Mouse (Mus musculus) limb, embryonic 14.5 days (tissue): ENCODE data around the gene Pfdn6. TPM values are rescaled to one million over a fixed set of nuclear protein-coding genes. Genes with fewer than 3 reads are reported as not detected.
"Not testable (repeated sequence)": the region's sequence is repeated elsewhere in the genome, so short reads cannot be mapped to it uniquely, and the experiment has no call there.

Experiments used
- ATAC-seq: fragments of 200-750 bp; cut with Nextera tagmentation; 2 replicates; pipeline ENCODE4 v1.8.0; 2017; ENCODE audit warnings: low read depth, moderate number of reproducible peaks, moderate TSS enrichment; ENCODE audit not compliant: low FRiP score
- DNase-seq: peaks from one replicate; pipeline ENCODE4 v3.0.0-alpha.2; 2015; ENCODE audit warnings: low spot score
- H3K27ac ChIP-seq: fragments of 300-500 bp; sonication (generic); replicated peaks from 2 replicates; pipeline ENCODE4 v1.5.1; 2014; ENCODE audit warnings: low read depth, mild to moderate bottlenecking, low read length, moderate library complexity, mixed read lengths
- H3K27me3 ChIP-seq: fragments of 300-500 bp; sonication (generic); 2 replicates; pipeline ENCODE4 v1.6.1; 2014; ENCODE audit warnings: low read length, mixed read lengths; ENCODE audit not compliant: control insufficient read depth, insufficient read depth
- H3K36me3 ChIP-seq: fragments of 300-500 bp; sonication (generic); 2 replicates; pipeline ENCODE4 v1.6.1; 2014; ENCODE audit warnings: mild to moderate bottlenecking, low read length, moderate library complexity, mixed read lengths; ENCODE audit not compliant: control insufficient read depth, insufficient read depth
- H3K4me1 ChIP-seq: fragments of 300-500 bp; sonication (generic); 2 replicates; pipeline ENCODE4 v1.6.1; 2014; ENCODE audit warnings: antibody characterized with exemption, low read length, mixed read lengths; ENCODE audit not compliant: control insufficient read depth, insufficient read depth
- H3K4me2 ChIP-seq: fragments of 300-500 bp; sonication (generic); replicated peaks from 2 replicates; pipeline ENCODE4 v1.6.1; 2014; ENCODE audit warnings: low read depth, mild to moderate bottlenecking, low read length, moderate library complexity; ENCODE audit not compliant: severe bottlenecking
- H3K4me3 ChIP-seq: fragments of 300-500 bp; sonication (generic); replicated peaks from 2 replicates; pipeline ENCODE4 v1.5.1; 2014; ENCODE audit warnings: low read length
- H3K9ac ChIP-seq: fragments of 300-500 bp; sonication (generic); 2 replicates; pipeline ENCODE4 v1.6.1; 2014; ENCODE audit warnings: mild to moderate bottlenecking, low read depth, low read length, moderate library complexity; ENCODE audit not compliant: severe bottlenecking
- H3K9me3 ChIP-seq: fragments of 300-500 bp; sonication (generic); 2 replicates; pipeline ENCODE4 v1.6.1; 2016; ENCODE audit warnings: low read length; ENCODE audit not compliant: control insufficient read depth
- POLR2A ChIP-seq: fragments of 200-500 bp; IDR thresholded peaks from 2 replicates; pipeline ENCODE4 v1.8.0; 2012; ENCODE audit warnings: inconsistent platforms, mild to moderate bottlenecking, moderate library complexity, borderline replicate concordance; ENCODE audit not compliant: insufficient read depth, insufficient read length; ENCODE audit errors: extremely low read depth
- WGBS: fragments of 180-500 bp; shearing (Covaris S2); extraction: QIAGEN DNeasy Blood & Tissue Kit; methylation state at CpG from one replicate; pipeline ENCODE4 v1.1.7; 2014; 5-methylcytosine and 5-hydroxymethylcytosine counted together
- polyA plus RNA-seq, 2 experiments: library from polyadenylated mRNA; depleted of rRNA in 1 of 2; stranded (reverse) in 1 of 2; unstranded in 1 of 2; fragments of >200 nt; fragmentation: Nextera tagmentation in 1 of 2; extraction: Ambion mirVana in 1 of 2; gene quantifications; 2 replicates each; pipeline versions ENCODE4 v1.2.1 to v1.2.3; 2012 to 2014

Pfdn6 gene
- polyA plus RNA-seq, 2 experiments, result 104 to 135 TPM

DNA sequence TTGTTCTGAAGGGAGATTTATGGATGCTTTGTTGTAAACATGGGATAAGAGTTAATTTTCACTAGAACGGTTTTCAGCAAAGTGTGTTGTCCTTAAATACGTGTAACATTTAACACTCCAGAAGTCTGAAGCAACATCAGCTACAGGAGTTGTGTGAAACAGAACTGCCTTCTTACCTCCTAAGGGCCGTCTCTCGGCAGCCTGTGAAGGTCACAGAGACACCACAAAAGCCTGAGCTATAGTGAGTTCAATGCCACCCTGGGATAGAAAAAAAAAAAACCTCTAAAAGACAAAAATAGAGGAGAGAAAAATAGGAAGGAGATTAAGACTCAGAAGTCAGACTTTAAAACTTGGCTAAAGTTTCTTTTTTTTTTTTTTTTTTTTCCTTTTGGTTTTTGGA lies 38.1 kb downstream of the Pfdn6 start:
- Histone ChIP-seq H3K27ac (no peak overlapping the region), H3K4me1 (no peaks in the 10 kb centered on the region), H3K36me3 (no peaks in the 10 kb centered on the region), H3K9ac (no peak overlapping the region), H3K4me2 (no peak overlapping the region), H3K4me3 (no peak overlapping the region), H3K9me3 (no peaks in the 10 kb centered on the region), H3K27me3 (no peaks in the 10 kb centered on the region)
- no peak for TF ChIP-seq POLR2A
- DNase-seq (no peak), ATAC-seq (no peak)
- 35% methylated on average over 4 of the region's 4 CpGs for WGBS

DNA sequence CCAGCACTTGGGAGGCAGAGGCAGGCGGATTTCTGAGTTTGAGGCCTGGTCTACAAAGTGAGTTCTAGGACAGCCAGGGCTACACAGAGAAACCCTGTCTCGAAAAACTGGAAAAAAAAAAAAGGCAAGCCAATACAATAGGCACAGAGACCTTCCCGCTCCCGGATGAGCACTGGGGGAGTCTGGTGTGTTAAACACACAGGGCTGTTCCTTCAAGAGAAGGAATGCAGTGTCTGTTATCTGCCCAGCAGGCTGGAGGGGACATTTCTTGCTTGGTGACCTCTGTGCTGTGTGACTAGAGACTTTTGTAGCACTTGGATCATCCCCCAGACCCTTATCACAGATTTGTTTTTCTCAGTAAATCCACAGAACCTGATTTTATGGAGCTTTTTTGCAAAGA lies 38.5 kb downstream of the Pfdn6 start:
- WGBS, result 64% methylated on average over 4 of the region's 4 CpGs
- no peak for ATAC-seq
- no peaks in the 10 kb centered on the region for H3K4me1 ChIP-seq
- H3K4me2 ChIP-seq, result no peak overlapping the region
- H3K36me3 ChIP-seq, result no peaks in the 10 kb centered on the region
- no peak overlapping the region for H3K27ac ChIP-seq
- DNase-seq, result no peak
- H3K9ac ChIP-seq, result no peak overlapping the region
- no peaks in the 10 kb centered on the region for H3K9me3 ChIP-seq
- H3K27me3 ChIP-seq, result no peaks in the 10 kb centered on the region
- no peak overlapping the region for H3K4me3 ChIP-seq
- TF ChIP-seq POLR2A, result no peak

DNA sequence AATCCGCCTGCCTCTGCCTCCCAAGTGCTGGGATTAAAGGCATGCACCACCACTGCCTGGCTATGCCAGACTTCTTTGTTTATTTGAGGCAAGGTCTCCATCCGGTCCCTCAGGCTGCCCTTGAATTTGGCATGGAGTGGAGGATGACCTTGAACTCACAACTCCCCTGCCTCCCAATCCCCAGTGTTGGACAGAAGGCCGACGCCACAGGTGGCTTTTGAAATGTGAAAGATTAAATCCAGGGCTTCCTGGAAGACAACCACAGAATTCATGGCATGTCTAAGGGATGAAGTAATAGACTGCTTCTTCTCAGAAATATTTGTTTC lies 39.2 kb downstream of the Pfdn6 start:
- TF ChIP-seq POLR2A, result no peak
- H3K4me2 ChIP-seq, result no peak overlapping the region
- WGBS, result 84% methylated on average over 4 of the region's 4 CpGs
- H3K9me3 ChIP-seq, result no peaks in the 10 kb centered on the region
- H3K4me1 ChIP-seq, result no peaks in the 10 kb centered on the region
- H3K36me3 ChIP-seq, result no peaks in the 10 kb centered on the region
- H3K9ac ChIP-seq, result no peak overlapping the region
- H3K4me3 ChIP-seq, result no peak overlapping the region
- ATAC-seq (no peak), DNase-seq (no peak)
- H3K27ac ChIP-seq, result no peak overlapping the region
- no peaks in the 10 kb centered on the region for H3K27me3 ChIP-seq

DNA sequence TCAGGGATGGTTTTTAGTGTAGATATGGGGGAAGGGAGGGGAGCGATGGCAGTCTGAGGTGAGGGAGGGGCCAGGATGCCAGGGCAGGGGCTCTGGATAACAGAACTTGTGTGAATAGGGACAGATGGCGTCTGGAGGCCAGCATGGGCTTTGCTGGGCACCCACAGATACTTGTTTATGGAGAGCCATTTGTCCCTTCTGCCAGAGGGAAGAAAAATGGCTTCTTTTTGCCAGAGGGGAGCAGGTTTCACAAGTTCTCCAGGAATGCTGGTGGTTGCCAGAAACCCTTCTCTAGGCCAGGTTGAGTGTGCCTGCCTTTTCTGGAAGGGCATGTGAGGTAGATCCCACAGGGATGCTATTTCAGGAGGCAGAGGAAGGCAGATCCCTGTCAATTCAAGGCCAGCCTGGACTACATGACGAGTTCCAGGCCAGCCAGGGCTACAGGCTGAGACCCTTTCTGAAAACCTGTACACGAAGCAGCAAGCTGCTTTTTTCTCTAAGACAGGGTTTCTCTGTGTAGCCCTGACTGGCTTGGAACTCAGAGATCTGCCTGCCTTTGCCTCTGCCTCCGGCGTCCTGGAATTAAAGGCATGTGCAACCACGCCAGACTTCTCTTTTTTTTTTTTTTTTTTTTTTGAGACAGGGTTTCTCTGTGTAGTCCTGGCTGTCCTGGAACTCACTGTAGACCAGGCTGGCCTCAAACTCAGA lies 39.7 kb downstream of the Pfdn6 start:
- Histone ChIP-seq H3K36me3 (no peaks in the 10 kb centered on the region), H3K9ac (no peak overlapping the region), H3K27me3 (no peaks in the 10 kb centered on the region), H3K4me3 (no peak overlapping the region), H3K4me1 (no peaks in the 10 kb centered on the region), H3K27ac (no peak overlapping the region), H3K4me2 (no peak overlapping the region), H3K9me3 (no peaks in the 10 kb centered on the region)
- no peak for TF ChIP-seq POLR2A
- no peak for ATAC-seq
- DNase-seq, result no peak
- WGBS, result 50% methylated on average over 7 of the region's 7 CpGs

DNA sequence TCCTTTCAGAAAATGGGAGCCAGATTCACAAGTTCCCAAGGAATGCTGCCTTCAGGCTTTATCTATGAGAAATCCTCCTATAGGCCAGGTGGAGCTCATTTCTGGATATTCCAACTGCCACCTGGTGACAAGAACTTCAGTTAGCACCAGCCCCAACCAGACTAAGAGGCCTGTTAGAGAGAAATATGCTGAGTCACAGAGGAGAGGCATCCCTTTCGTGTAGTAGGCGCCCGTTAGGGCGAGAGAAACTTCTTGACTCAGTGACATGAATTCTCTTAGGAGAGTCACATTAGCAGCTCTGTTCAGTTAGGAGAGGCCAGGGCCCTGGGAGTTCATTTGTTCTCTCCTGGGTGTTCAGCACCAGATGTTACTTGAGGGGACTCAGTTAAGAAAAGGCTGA lies 40.5 kb downstream of the Pfdn6 start:
- Histone ChIP-seq H3K4me2 (no peak overlapping the region), H3K36me3 (no peaks in the 10 kb centered on the region), H3K27me3 (no peaks in the 10 kb centered on the region), H3K9ac (no peak overlapping the region), H3K4me1 (no peaks in the 10 kb centered on the region), H3K4me3 (no peak overlapping the region), H3K27ac (no peak overlapping the region), H3K9me3 (no peaks in the 10 kb centered on the region)
- 71% methylated on average over 4 of the region's 4 CpGs for WGBS
- ATAC-seq (no peak), DNase-seq (no peak)
- no peak for TF ChIP-seq POLR2A

DNA sequence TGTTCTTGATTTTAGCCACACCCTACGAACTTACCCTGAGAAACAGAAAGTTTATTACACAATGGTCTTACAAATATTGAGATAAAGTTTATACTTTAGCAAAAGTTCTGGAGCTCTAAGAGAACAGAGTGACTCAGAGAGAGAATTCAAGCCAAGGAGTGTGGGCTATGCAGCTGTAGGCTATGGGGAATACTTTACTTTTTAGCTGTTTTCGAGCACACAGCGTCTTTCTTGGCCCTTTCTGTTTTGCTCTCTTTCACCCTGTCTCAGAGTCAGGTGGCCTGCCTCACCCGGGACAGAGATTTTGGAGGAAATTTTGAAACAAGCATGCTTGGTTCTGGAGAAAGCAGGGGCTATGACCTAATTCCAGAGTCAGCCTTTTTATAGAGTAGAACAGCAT lies 42.0 kb downstream of the Pfdn6 start:
- not testable (repeated sequence) for DNase-seq, H3K27me3 ChIP-seq, H3K9ac ChIP-seq, H3K9me3 ChIP-seq, H3K4me1 ChIP-seq, H3K36me3 ChIP-seq, H3K4me2 ChIP-seq, H3K4me3 ChIP-seq, ATAC-seq, H3K27ac ChIP-seq
- WGBS, result 71% methylated on average over 4 of the region's 4 CpGs
